Mouse (Mus musculus) spleen, adult 18-20 months (tissue): ENCODE measurements around the gene Gm21860.
"Not testable (repeated sequence)": the region's sequence is repeated elsewhere in the genome, so short reads cannot be mapped to it uniquely, and the experiment has no call there.

Experiments used
- DNase-seq, 2 experiments: peaks; one replicate each; pipeline ENCODE4 v3.0.0; 2022; ENCODE audit warnings: mixed read lengths in 2 of 2

The Gm21860 gene

DNA sequence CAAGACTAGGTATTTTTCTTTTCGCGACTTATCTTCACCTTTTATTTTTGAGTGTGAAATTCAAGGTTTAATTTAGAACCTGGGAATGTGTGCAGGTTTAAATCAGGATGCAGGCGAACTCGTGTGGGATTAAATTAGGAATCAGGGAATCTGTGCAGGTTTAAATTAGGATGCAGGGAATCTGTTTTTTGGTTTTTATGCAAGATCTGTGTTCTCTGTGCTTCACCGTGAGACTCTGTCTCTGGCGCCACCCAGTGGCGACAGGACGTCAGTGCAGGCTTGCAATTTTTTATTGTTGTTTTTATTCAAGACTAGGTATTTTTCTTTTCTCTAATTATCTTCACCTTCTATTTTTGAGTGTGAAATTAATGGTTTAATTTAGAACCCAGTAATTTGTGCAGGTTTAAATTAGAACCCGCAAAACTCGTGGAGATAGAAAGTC lies 22.5 kb downstream of the Gm21860 start:
- not testable (repeated sequence) for DNase-seq

DNA sequence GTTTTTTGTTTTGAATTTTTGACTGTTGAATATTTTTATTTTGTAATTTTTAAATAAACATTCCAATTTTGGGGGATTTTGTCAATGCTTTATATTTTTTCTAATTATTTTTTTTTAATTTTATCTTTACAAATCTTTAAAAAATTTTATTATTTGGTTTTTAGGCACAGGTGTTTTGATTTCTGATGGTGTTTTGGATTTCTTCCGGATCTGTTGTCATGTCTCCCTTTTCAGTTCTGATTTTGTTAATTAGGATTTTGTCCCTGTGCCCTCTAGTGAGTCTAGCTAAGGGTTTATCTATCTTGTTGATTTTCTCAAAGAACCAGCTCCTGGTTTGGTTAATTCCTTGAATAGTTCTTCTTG lies 23.0 kb downstream of the Gm21860 start:
- DNase-seq = not testable (repeated sequence)

DNA sequence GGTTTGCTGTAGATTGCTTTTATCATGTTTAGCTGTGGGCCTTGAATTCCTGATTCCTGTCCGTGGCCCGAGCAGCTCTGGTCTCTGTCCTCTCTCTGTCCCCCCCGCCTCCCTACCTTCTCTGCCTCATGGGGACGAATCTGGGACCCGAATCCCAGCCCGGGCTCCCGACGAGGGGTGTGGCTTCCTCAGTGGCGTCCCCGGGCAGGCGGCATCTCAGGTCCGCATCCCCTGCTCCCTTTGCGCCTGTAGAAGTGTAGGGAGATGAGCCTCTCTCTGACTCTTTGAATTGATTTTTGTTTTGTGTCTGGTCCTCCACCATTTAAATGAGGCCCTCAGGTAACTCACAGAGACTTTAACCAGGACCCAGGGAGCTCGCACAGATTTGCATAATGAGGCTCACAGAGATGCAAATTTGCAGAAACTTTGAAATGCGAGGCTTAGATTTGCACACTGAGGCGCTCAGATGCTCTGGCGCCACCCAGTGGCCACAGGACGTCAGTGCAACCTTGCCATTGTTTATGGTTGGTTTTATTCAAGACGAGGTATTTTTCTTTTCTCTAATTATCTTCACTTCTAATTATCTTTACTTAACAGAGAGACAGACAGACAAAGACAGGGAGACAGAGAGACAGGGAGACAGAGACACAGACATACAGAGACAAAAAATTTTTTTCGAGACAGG lies 23.6 kb downstream of the Gm21860 start:
- DNase-seq = peak; percentile 16 to 40

DNA sequence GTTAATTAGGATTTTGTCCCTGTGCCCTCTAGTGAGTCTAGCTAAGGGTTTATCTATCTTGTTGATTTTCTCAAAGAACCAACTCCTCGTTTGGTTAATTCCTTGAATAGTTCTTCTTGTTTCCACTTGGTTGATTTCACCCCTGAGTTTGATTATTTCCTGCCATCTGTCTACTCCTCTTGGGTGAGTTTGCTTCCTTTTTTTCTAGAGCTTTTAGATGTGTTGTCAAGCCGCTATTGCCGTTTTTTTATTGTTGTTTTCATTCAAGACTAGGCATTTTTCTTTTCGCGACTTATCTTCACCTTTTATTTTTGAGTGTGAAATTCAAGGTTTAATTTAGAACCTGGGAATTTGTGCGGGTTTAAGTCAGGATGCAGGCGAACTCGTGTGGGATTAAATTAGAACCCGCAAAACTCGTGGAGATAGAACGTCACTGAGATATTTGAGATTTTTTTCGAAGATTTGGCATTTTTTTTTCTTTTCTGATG lies 24.8 kb downstream of the Gm21860 start:
- DNase-seq = not testable (repeated sequence)

DNA sequence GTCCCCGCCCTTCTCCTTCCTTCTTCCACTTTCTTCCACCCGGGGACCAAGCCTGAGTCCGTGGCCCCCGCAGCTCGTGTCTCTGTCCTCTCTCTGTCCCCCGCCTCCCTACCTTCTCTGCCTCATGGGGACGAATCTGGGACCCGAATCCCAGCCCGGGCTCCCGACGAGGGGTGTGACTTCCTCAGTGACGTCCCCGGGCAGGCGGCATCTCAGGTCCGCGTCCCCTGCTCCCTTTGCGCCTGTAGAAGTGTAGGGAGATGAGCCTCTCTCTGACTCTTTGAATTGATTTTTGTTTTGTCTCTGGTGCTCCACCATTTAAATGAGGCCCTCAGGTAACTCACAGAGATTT lies 25.7 kb downstream of the Gm21860 start:
- peak; percentile 3 to 45 for DNase-seq

DNA sequence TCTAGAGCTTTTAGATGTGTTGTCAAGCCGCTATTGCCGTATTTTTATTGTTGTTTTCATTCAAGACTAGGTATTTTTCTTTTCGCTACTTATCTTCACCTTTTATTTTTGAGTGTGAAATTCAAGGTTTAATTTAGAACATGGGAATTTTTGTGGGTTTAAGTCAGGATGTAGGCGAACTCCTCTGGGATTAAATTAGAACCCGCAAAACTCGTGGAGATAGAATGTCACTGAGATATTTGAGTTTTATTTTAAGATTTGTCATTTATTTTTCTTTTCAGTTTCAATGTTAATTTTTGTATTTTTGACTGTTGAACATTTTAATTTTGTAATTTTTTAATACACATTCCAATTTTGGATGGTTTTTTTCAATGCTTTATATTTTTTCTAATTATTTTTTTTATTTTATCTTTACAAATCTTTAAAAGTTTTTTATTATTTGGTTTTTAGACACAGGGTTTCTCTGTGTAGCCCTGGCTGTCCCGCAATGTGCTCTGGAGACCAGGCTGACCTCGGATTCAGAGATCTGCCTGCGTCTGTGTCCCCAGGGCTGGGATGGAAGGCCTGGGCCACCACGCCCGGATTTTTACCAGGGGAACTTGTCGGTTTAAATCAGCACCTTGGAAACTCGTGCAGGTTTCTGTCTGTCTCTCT lies 26.2 kb downstream of the Gm21860 start:
- DNase-seq = peak; percentile 3 to 54

DNA sequence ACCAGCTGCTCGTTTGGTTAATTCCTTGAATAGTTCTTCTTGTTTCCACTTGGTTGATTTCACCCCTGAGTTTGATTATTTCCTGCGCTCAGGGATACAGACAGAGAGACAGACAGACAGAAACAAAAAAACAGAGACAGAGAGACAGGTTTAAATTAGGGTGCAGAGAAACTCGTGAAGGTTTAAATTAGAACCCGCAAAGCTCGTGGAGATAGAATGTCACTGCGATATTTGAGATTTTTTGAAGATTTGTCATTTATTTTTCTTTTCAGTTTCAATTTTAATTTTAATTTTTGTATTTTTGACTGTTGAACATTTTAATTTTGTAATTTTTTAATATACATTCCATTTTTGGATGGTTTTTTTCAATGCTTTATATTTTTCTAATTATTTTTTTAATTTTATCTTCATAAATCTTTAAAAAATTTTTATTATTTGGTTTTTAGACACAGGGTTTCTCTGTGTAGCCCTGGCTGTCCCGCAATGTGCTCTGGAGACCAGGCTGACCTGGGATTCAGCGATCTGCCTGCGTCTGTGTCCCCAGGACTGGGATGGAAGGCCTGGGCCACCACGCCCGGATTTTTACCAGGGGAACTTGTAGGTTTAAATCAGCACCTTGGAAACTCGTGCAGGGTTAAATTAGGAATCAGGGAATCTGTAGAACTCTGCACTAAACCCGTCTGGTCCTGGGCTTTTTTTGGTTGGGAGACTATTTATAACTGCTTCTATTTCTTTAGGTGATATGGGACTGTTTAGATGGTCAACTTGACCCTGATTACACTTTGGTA lies 27.3 kb downstream of the Gm21860 start:
- DNase-seq = not testable (repeated sequence)

DNA sequence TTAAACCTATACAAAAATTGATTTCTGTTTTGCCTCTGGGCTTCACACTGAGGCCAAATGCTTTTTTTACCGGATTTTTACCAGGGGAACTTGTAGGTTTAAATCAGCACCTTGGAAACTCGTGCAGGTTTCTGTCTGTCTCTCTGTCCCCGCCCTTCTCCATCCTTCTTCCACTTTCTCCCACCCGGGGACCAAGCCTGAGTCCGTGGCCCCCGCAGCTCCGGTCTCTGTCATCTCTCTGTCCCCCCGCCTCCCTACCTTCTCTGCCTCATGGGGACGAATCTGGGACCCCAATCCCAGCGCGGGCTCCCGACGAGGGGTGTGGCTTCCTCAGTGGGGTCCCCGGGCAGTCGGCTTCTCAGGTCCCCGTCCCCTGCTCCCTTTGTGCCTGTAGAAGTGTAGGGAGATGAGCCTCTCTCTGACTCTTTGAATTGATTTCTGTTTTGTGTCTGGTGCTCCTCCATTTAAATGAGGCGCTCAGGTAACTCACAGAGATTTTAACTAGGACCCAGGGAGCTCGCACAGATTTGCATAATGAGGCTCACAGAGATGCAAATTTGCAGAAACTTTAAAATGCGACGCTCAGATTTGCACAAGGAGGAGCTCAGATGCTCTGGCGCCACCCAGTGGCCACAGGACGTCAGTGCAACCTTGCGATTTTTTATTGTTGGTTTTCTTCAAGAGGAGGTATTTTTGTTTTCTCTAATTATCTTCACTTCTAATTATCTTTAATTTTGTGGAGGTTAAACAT lies 28.7 kb downstream of the Gm21860 start:
- DNase-seq = peak in 1 of 2 experiments; percentile 1

DNA sequence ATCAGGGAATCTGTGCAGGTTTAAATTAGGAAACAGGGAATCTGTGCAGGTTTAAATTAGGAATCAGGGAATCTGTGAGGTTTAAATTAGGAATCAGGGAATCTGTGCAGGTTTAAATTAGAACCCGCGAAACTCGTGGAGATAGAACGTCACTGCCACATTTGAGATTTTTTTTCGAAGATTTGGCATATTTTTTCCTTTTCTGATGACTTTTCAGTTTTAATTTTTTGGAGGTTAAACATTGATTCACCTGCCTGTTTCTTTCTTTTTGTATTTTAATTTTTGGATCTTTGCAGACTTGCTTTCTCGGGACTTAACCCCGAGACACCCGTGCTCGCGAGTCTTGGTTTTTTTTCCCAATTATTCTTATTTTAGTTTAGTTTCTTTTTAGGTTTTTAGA lies 29.5 kb downstream of the Gm21860 start:
- DNase-seq = not testable (repeated sequence)

DNA sequence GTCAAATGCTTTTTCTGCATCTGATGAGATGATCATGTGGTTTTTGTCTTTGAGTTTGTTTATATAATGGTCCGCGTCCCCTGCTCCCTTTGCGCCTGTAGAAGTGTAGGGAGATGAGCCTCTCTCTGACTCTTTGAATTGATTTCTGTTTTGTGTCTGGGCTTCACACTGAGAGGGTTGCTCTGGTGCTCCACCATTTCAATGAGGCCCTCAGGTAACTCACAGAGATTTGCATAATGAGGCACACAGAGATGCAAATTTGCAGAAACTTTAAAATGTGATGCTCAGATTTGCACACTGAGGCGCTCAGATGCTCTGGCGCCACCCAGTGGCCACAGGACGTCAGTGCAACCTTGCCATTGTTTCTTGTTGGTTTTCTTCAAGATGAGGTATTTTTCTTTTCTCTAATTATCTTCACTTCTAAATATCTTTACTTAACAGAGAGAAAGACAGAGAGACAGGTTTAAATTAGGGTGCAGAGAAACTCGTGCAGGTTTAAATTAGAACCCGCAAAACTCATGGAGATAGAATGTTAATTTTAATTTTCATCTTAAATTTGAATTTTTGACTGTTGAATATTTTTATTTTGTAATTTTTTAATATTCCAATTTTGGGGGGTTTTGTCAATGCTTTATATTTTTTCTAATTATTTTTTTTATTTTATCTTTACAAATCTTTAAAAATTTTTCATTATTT lies 30.5 kb downstream of the Gm21860 start:
- peak in 1 of 2 experiments; percentile 11 for DNase-seq

DNA sequence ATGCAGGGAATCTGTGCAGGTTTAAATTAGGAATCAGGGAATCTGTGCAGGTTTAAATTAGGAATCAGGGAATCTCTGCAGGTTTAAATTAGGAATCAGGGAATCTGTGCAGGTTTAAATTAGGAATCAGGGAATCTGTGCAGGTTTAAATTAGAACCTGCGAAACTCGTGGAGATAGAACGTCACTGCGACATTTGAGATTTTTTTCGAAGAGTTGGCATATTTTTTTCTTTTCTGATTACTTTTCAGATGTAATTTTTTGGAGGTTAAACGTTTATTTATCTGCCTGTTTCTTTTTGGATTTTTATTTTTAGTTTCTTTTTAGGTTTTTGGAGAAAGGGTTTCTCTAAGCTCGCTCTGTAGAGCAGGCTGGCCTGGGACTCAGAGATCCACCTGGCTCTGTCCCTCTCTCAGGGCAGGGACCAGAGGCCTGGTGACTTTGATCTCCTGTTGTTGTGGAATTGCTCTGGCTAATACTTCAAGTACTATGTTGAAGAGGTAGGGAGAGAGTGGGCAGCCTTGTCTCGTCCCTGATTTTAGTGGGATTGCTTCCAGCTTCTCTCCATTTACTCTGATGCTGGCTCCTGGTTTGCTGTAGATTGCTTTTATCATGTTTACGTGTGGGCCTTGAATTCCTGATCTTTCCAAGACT lies 31.2 kb downstream of the Gm21860 start:
- DNase-seq = peak; percentile 43 to 57

DNA sequence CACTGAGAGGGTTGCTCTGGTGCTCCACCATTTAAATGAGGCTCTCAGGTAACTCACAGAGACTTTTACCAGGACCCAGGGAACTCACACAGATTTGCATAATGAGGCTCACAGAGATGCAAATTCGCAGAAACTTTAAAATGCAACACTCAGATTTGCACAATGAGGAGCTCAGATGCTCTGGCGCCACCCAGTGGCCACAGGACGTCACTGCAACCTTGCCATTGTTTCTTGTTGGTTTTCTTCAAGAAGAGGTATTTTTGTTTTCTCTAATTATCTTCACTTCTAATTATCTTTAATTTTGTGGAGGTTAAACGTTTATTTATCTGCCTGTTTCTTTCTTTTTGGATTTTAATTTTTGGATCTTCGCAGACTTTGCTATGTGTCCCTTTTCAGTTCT lies 34.1 kb downstream of the Gm21860 start:
- DNase-seq = peak in 1 of 2 experiments; percentile 1

DNA sequence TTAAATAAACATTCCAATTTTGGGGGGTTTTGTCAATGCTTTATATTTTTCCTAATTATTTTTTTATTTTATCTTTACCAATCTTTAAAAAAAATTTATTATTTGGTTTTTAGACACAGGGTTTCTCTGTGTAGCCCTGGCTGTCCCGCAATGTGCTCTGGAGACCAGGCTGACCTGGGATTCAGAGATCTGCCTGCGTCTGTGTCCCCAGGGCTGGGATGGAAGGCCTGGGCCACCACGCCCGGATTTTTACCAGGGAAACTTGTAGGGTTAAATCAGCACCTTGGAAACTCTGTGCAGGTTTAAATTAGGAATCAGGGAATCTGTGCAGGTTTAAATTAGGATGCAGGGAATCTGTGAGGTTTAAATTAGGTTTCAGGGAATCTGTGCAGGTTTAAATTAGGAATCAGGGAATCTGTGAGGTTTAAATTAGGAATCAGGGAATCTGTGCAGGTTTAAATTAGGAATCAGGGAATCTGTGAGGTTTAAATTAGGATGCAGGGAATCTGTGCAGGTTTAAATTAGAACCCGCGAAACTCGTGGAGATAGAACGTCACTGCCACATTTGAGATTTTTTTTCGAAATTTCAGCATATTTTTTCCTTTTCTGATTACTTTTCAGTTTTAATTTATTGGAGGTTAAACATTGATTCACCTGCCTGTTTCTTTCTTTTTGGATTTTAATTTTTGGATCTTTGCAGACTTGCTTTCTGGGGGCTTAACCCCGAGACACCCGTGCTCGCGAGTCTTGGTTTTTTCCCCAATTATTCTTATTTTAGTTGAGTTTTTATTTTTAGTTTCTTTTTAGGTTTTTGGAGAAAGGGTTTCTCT lies 35.0 kb downstream of the Gm21860 start:
- DNase-seq = not testable (repeated sequence)

DNA sequence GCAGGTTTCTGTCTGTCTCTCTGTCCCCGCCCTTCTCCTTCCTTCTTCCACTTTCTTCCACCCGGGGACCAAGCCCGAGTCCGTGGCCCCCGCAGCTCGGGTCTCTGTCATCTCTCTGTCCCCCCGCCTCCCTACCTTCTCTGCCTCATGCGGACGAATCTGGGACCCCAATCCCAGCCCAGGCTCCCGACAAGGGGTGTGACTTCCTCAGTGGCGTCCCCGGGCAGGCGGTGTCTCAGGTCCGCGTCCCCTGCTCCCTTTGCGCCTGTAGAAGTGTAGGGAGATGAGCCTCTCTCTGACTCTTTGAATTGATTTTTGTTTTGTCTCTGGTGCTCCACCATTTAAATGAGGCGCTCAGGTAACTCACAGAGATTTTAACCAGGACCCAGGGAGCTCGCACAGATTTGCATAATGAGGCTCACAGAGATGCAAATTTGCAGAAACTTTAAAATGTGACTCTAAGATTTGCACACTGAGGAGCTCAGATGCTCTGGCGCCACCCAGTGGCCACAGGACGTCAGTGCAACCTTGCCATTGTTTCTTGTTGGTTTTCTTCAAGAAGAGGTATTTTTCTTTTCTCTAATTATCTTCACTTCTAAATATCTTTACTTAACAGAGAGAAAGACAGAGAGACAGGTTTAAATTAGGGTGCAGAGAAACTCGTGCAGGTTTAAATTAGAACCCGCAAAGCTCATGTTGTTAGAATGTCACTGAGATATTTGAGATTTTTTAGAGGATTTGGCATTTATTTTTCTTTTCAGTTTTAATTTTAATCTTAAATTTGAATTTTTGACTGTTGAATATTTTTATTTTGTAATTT lies 35.8 kb downstream of the Gm21860 start:
- DNase-seq = peak; percentile 30 to 68

DNA sequence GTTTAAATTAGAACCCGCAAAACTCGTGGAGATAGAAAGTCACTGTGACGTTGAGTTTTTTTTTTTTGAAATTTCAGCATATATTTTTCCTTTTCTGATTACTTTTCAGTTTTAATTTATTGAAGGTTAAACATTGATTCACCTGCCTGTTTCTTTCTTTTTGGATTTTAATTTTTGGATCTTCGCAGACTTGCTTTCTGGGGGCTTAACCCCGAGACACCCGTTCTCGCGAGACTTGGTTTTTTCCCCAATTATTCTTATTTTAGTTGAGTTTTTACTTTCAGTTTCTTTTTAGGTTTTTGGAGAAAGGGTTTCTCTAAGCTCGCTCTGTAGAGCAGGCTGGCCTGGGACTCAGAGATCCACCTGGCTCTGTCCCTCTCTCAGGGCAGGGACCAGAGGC lies 36.6 kb downstream of the Gm21860 start:
- DNase-seq = not testable (repeated sequence)

DNA sequence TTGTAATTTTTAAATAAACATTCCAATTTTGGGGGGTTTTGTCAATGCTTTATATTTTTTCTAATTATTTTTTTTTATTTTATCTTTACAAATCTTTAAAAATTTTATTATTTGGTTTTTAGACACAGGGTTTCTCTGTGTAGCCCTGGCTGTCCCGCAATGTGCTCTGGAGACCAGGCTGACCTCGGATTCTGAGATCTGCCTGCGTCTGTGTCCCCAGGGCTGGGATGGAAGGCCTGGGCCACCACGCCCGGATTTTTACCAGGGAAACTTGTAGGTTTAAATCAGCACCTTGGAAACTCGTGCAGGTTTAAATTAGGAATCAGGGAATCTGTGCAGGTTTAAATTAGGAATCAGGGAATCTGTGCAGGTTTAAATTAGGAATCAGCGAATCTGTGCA lies 37.1 kb downstream of the Gm21860 start:
- peak; percentile 19 to 20 for DNase-seq
